Mouse (Mus musculus) brain, embryonic 14.5 days (tissue): ENCODE results near the gene Sh3rf3. TPM values are rescaled to one million over a fixed set of nuclear protein-coding genes. Genes with fewer than 3 reads are reported as not detected.

ENCODE experiments used
- DNase-seq: peaks from one replicate; pipeline ENCODE4 v3.0.0-alpha.2; 2011; ENCODE audit warnings: low read depth
- CTCF ChIP-seq: fragments of 200-500 bp; IDR thresholded peaks from 2 replicates; pipeline ENCODE4 v1.5.1; 2012; ENCODE audit warnings: inconsistent platforms, mild to moderate bottlenecking, moderate library complexity, borderline replicate concordance; ENCODE audit not compliant: insufficient read depth, insufficient read length; ENCODE audit errors: extremely low read depth
- POLR2A ChIP-seq: fragments of 200-500 bp; IDR thresholded peaks from 2 replicates; pipeline ENCODE4 v1.6.1; 2012; ENCODE audit warnings: mild to moderate bottlenecking, inconsistent platforms, borderline replicate concordance; ENCODE audit not compliant: poor library complexity, insufficient read depth, insufficient read length, severe bottlenecking; ENCODE audit errors: extremely low read depth
- polyA plus RNA-seq: library from polyadenylated mRNA; depleted of rRNA; stranded (reverse); fragments of >200 nt; gene quantifications from 2 replicates; pipeline ENCODE4 v1.2.3, GENCODE M21; 2012

The Sh3rf3 gene
- polyA plus RNA-seq, 1 experiment, result 10.4 TPM

DNA sequence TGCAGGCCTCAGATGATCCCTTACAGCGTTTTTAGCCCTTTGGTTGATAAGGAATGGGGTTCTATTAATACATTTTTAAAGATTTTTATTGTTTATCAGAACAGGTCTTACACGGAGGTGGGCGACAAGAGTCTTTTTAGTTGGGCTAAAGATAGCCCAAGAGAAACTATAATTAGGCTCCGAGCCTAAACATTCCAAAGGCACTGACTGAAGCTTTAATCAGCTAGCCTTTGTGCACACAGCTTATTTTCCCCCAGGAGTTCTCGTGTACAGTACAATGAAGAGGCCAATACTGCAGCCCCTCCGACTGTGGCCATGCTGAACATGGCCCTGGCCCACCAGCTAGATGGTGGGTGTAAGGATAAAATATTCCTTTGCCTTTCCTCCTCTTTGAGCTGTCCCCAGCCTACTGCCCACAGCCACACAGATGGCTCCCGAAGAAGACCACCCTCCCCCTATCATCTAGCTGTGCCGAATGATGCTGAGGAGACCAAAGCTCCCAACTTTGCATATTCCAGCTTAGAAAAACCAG, 320.4 kb downstream of the Sh3rf3 start:
- DNase-seq, result peak; percentile 60

DNA sequence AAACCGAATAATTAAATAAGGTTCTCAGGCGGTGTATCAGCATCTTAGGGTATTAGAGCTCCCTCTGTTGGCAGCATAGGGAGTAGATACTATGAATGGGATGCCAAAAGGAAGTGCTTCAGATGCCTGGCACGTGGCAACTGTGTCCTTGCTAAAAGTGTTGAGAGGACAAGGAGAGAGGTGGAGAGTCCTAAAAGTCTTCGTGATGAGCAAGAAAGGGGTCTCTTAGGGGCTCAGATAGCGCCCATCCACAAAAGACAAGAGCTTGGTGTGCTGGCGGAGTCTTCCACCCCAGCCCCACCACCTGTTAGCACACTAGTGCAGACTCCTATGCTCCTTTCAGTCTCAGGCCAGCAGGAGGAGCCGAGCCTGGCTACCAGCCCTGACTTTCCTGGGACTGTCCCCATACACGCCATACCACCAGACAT, 336.8 kb downstream of the Sh3rf3 start:
- peak; percentile 64; the same call in 1 of the 2 replicates for TF ChIP-seq CTCF
- no peak for TF ChIP-seq POLR2A

More for the DNA sequence above, 320.4 kb downstream of the Sh3rf3 start:
- no peak for TF ChIP-seq CTCF
- TF ChIP-seq POLR2A, result no peak

DNA sequence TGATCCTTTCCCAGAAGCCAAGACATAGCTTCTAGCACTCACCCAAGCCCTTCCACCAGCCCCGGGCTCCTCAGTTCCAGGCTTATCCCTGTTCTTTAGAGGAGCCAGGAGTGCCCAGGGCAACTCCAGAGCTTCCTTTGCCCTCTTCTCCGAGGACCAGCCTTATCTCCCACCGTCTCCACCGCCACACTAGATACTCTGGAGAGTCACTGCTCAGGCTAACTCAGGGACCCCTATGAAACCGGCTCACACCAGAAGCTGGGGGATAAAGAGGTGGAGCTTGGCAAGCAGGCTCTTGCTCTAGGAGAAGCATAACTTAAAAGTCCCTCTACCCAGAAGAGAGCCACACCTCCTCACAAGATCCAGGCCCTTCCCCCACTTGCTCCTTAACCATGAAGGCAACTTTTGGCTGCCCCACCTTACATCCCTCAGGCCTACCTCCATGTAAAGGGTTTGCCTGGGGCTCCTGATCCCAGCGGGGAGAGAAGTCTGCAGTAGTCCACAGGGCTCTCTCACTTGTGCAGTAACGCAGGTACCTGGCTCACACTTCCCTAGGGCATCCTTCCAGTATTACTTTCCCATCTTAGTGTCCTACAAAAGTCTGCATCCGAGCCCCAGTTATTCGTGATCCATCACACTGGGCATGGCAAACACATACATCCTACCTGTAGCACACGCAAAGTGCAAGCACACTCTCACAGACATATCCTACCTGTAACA, 337.9 kb downstream of the Sh3rf3 start:
- TF ChIP-seq CTCF, result no peak
- no peak for TF ChIP-seq POLR2A
- DNase-seq, result no peak

More for the DNA sequence above, 336.8 kb downstream of the Sh3rf3 start:
- DNase-seq, result peak; percentile 85

DNA sequence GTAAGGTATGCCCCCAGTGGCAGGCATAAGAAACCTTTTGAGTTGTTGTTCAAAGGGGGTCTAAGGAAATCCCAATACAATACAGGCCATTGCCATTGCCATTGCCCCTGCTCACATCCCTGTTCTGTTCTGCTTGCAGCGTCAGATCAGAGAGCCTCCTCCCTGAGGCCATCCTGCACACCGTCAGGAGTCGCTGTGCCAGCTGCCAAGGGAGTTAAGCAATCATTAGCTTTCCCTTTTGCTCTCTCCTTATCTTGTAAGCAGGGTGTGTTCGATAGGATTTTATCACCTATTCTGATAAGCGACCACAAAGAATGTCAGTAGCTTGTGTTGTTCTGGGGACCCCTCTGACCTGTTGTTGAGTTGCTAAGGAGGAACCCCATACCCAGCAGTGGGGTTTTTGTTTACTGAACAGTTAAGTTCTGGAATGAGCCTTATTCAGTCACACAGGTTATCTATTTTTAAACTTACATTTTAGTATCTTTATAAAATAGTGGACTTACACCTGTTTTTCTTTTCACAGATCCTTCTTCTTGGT, 339.5 kb downstream of the Sh3rf3 start:
- no peak for DNase-seq
- TF ChIP-seq POLR2A, result no peak
- no peak for TF ChIP-seq CTCF

DNA sequence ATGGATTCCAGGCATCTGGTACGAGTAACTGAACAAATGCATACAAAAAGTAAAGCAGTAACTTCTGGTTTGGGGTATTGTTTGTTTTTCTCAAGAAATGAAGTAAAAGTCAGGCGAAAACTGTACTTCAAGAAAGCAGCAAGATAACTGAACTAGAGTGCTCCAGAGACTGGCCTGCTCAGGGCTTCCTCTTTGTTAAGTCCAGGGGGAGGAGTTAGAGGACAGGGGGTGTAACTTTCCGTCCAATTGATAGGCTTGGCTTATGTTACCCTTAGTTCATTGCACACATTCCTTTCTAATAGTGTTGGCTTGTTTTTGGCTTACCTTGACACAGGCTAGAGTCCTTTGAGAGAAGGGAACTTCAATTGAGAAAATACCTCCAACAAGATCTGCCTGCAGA, 345.5 kb downstream of the Sh3rf3 start:
- DNase-seq, result no peak
- TF ChIP-seq CTCF, result no peak
- TF ChIP-seq POLR2A, result no peak

DNA sequence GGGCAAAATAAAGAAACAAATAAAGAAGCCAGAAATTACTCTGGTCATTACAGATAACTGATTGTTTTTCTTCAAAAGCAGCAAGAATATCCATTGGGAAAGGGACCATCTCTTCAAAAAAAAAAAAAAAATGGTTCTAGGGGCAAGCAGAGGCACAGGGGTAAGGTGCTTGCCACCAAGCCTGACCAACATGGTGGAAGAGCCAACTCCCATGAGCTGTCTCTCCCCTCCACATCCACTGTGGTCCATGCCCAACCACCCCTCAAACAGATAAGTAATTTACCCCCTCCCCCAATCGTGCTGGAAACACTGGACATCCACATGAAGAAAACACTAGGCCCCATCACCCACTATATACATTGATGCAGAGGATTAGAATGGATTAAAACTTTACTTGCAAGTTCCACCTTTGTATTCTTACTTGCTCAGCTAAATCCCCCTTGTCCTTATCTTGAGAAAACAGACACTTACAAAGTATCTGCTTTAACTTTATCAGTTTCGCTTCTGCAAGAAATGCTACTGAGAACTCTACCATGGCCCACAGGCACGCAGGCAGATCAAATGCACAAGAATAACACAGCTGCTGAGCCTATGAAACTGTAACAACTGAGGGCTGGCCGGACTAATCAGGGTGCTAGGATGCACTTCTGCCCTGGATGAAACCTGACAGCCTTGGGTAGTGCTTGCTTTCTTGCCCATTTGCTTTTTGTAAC, 349.2 kb downstream of the Sh3rf3 start:
- no peak for DNase-seq
- TF ChIP-seq CTCF (no peak), POLR2A (no peak)

DNA sequence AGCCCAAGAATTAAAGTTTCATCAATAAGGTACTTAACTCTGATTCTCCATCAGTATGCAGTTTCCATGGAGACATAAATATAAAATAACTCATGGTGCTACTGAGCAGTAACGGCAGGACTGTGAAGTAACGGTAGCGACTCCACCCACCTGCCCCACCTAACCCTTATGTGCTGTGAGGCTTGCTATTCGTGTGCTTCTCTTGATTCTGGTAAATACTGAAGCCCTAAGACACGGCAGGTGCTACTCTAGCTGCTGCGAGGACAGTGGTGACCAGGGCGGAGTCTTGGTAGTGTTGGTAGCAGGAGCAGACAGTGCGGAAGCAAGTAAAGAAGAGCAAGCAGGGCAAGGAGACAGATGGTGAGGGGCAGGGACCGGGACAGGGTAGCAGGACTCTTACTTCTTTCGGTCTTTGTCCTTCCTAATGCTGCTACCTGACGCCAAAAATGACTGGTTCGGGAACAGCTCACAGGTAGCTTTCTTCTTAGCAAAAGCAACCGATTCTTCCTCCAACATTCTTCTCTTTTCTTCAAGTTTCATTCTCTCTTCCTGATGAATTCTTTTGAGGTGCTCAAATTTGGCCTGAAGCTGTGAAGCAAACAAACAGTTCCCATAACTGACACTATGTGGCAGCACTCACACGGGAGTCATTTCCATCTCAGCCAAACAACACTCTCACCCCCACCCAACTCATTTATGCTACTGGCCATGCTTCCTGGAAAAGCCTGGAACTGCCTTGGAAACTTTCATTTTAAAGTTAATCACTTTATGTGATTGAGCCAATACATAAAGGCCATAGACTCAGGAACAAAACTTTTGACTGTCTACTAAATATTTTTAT, 353.2 kb downstream of the Sh3rf3 start:
- TF ChIP-seq CTCF (peak; percentile 70; the same call in 1 of the 2 replicates), POLR2A (no peak)
- peak; percentile 72 for DNase-seq

DNA sequence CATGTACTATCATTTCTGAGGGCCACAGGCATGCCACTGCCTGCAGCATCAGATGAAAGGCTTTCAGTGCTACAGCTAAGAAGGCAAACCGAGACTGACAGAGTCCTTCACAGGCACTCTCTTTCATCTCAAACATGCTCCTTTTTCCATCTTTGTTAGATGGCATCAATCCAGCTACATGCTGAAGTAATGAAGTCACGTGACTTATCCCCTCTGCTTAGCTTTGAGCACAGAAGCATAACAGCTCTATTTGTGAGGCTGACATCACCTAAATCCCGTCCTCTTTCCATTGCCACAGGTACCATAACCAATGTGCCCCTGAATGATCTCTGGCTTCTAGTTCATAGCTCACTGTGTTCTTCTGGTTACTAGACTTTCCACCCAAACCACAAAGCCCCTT, 357.9 kb downstream of the Sh3rf3 start:
- DNase-seq, result peak; percentile 55
- TF ChIP-seq POLR2A (no peak), CTCF (no peak)

DNA sequence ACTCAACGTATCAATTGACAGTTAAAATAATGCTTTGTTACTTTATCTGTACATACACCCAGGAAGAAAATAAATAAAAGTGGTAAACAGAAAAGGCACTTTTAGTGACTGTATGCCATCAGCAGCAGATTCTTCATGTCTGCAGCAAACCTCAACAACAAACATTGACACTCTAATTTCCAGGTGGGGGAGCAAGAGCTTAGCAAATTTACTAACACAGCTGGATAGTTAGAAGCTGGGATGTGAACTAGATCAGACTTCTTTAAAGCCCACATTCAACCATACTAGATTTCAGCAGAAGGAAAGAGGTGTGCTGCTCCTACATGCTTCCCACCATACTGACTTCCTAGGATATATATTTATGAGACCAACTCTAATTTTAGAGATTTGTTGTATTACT, 359.4 kb downstream of the Sh3rf3 start:
- no peak for DNase-seq
- TF ChIP-seq CTCF, result no peak
- TF ChIP-seq POLR2A, result no peak

DNA sequence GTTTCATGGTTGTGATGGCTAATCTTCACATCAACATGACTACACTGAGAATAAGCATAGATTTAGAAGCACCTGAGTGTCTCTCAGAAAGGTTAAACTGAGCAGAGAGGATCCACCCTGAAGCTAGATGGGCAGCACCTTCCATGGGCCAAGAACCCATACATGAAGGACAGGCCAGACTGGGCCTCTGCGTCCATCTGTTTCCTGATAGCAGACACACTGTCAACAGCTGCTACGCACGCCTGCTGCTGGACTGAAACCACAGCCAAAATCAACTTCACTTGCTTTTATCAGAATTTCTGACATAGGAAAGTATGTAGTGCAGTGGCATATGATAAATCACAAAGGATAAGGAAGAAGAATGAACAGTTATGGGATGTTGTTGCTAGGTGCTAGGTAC, 366.5 kb downstream of the Sh3rf3 start:
- DNase-seq, result no peak
- TF ChIP-seq CTCF (no peak), POLR2A (no peak)
